ENCODE assay signal across 9 mouse cellular contexts in genomic region chr6:53288584-53289558, GRCm38 (mm10). TPM values are rescaled to one million over a fixed set of nuclear protein-coding genes. Genes with fewer than 3 reads are reported as not detected.
DNase-seq lines count a peak whose midpoint lies in the region; ATAC-seq and TF ChIP-seq lines count a peak whose summit lies in the region.
"Had no signal": no experiment of that assay in that cellular context is flagged by ENCODE, and none has a peak within 500 bp of the region (broad histone marks: within the 10 kb centered on the region; RNA-seq: fewer than 3 reads in every experiment).

No protein-coding gene starts in this region.

- H3K27ac ChIP-seq in gastrocnemius, adult 2 months: peak overlapping the region; percentile 89
- H3K27ac ChIP-seq in embryonic facial prominence, embryonic 10.5 days (replicated peaks): peak overlapping the region; percentile 35
- H3K27ac ChIP-seq in midbrain, embryonic 15.5 days: no peak overlapping the region

- H3K9me3 ChIP-seq in embryonic facial prominence, embryonic 10.5 days: no peaks in the 10 kb centered on the region
- no peaks in the 10 kb centered on the region for H3K9me3 ChIP-seq in midbrain, embryonic 15.5 days

- H3K27me3 ChIP-seq in embryonic facial prominence, embryonic 10.5 days (replicated peaks; ENCODE audit: low read depth, poor library complexity, severe bottlenecking): peaks cover 75% of the 10 kb centered on the region
- peaks cover 72% of the 10 kb centered on the region for H3K27me3 ChIP-seq in midbrain, embryonic 15.5 days (replicated peaks)

- no peak overlapping the region for H3K9ac ChIP-seq in midbrain, embryonic 15.5 days

- intact Hi-C loops in gastrocnemius, adult 2 months (cut with DNase I): loop anchor here (10.0 kb wide), 1 partner anchor 186 kb away; no protein-coding TSS in a partner anchor
- intact Hi-C loops in heart, postnatal 36 days (cut with DNase I): loop anchor here (5.0 to 10.0 kb wide), 4 partner anchors 103 to 796 kb away; no protein-coding TSS in a partner anchor

- TF ChIP-seq CTCF in gastrocnemius, adult 2 months (IDR thresholded peaks at IDR 0.05): no peak

- H3K4me2 ChIP-seq in midbrain, embryonic 15.5 days: peak overlapping the region; percentile 96

- no peak for ATAC-seq in midbrain, embryonic 15.5 days (replicated peaks)

- peak overlapping the region; percentile 91 for H3K4me3 ChIP-seq in gastrocnemius, adult 2 months
- H3K4me3 ChIP-seq in embryonic facial prominence, embryonic 10.5 days: peak overlapping the region; percentile 77
- peak overlapping the region; percentile 46 for H3K4me3 ChIP-seq in midbrain, embryonic 15.5 days
- H3K4me3 ChIP-seq: erythroblast, embryonic 14.5 days had no signal

- no peaks in the 10 kb centered on the region for H3K36me3 ChIP-seq in embryonic facial prominence, embryonic 10.5 days (replicated peaks)
- H3K36me3 ChIP-seq in midbrain, embryonic 15.5 days (replicated peaks): no peaks in the 10 kb centered on the region

- peaks cover 61% of the 10 kb centered on the region for H3K4me1 ChIP-seq in embryonic facial prominence, embryonic 10.5 days
- peaks cover 29% of the 10 kb centered on the region for H3K4me1 ChIP-seq in midbrain, embryonic 15.5 days

- 2% methylated on average over 24 of the region's 24 CpGs for WGBS in embryonic facial prominence, embryonic 10.5 days
- 3% methylated on average over 24 of the region's 24 CpGs for WGBS in midbrain, embryonic 15.5 days

- peak; percentile 28 for DNase-seq in gastrocnemius, adult 2 months
- no peak for DNase-seq in gastrocnemius, postnatal 25 days
- DNase-seq in embryonic facial prominence, embryonic 10.5 days (ENCODE audit: low spot score): peak; percentile 46
- DNase-seq in heart, postnatal 36 days: peak; percentile 24 to 38
- no peak for DNase-seq in layer of hippocampus, postnatal 36 days
- no peak for DNase-seq in frontal cortex, postnatal 25 days (ENCODE audit: low spot score in 2 of 2)
- DNase-seq in layer of hippocampus, adult 8-10 months (ENCODE audit: low spot score in 2 of 2): no peak

RNA-seq across cellular contexts. Expression of gene Creb5, which starts 1.8 kb away (rescaled TPM):
- 1 to 10 TPM; 4.5 to 6.1 TPM for total RNA-seq in gastrocnemius, adult 2 months (2021)
- total RNA-seq in gastrocnemius, postnatal 25 days (2021): 1 to 10 TPM; 7.5 to 9.2 TPM
- polyA plus RNA-seq in embryonic facial prominence, embryonic 10.5 days (2016; fragmentation: Nextera tagmentation; extraction: Ambion mirVana): 10.6 and 13.9 TPM in 2 replicates
- 1 to 10 TPM; 9.3 to 9.4 TPM for total RNA-seq in heart, postnatal 36 days (2021)
- polyA plus RNA-seq in midbrain, embryonic 15.5 days (2015; fragmentation: Nextera tagmentation; extraction: Ambion mirVana): 3.4 and 4.2 TPM in 2 replicates
- total RNA-seq in layer of hippocampus, postnatal 36 days (2021): 1 to 10 TPM; 5.0 to 5.2 TPM
- 1 to 10 TPM; 4.2 to 7.4 (median 5.0) TPM for total RNA-seq in layer of hippocampus, adult 8-10 months (2022)

Comparison
In these comparisons a context has a peak if more than half of its experiments do, and no peak if none do; other contexts are left out.
1. DNase-seq: peak in gastrocnemius, adult 2 months (single experiment), embryonic facial prominence, embryonic 10.5 days (single experiment) and heart, postnatal 36 days (2 of 2); none in gastrocnemius, postnatal 25 days (single experiment), layer of hippocampus, postnatal 36 days (0 of 2), frontal cortex, postnatal 25 days (0 of 2) and layer of hippocampus, adult 8-10 months (0 of 2).
2. Peak in every context shown above with its lines, with median percentiles within 50 percentile points of each other: H3K4me3 ChIP-seq.